Mouse (Mus musculus): ENCODE data around the gene Galnt16. TPM values are rescaled to one million over a fixed set of nuclear protein-coding genes. Genes with fewer than 3 reads are reported as not detected.

Galnt16 gene
- polyA plus RNA-seq, 1 experiment from 2014 or later = 0.20 TPM

GRCm38 (mm10) chr12:80533876-80534275, 15.8 kb downstream of the Galnt16 start:
- Histone ChIP-seq H3K36me3 (no peaks in the 10 kb centered on the region), H3K27ac (no peak overlapping the region), H3K27me3 (peaks cover 15% of the 10 kb centered on the region), H3K9ac (no peak overlapping the region), H3K4me3 (replicated peaks) (no peak overlapping the region), H3K4me2 (no peak overlapping the region), H3K9me3 (replicated peaks) (no peaks in the 10 kb centered on the region), H3K4me1 (replicated peaks) (peaks cover 11% of the 10 kb centered on the region)
- 50% methylated on average over 2 of the region's 2 CpGs for WGBS (ENCODE audit: insufficient replicate concordance)
- DNase-seq = no peak
- no peak for ATAC-seq (ENCODE audit: low read depth)

GRCm38 (mm10) chr12:80537313-80537712, 19.2 kb downstream of the Galnt16 start:
- H3K9ac ChIP-seq = no peak overlapping the region
- WGBS (ENCODE audit: insufficient replicate concordance) = 59% methylated on average over 2 of the region's 2 CpGs
- no peak overlapping the region for H3K4me3 ChIP-seq (replicated peaks)
- H3K27ac ChIP-seq = no peak overlapping the region
- H3K9me3 ChIP-seq (replicated peaks) = no peaks in the 10 kb centered on the region
- peaks cover 10% of the 10 kb centered on the region; the same call in 1 of the 2 replicates for H3K27me3 ChIP-seq
- H3K36me3 ChIP-seq = no peaks in the 10 kb centered on the region
- no peak overlapping the region for H3K4me2 ChIP-seq
- H3K4me1 ChIP-seq (replicated peaks) = no peaks in the 10 kb centered on the region
- no peak for DNase-seq
- ATAC-seq (ENCODE audit: low read depth) = no peak

GRCm38 (mm10) chr12:80538311-80538710, 20.2 kb downstream of the Galnt16 start:
- Histone ChIP-seq H3K4me3 (replicated peaks) (no peak overlapping the region), H3K27ac (no peak overlapping the region), H3K27me3 (peaks cover 10% of the 10 kb centered on the region; the same call in 1 of the 2 replicates), H3K4me1 (replicated peaks) (no peaks in the 10 kb centered on the region), H3K9me3 (replicated peaks) (no peaks in the 10 kb centered on the region), H3K36me3 (no peaks in the 10 kb centered on the region), H3K4me2 (no peak overlapping the region), H3K9ac (no peak overlapping the region)
- 57% methylated on average over 6 of the region's 6 CpGs for WGBS (ENCODE audit: insufficient replicate concordance)
- ATAC-seq (ENCODE audit: low read depth) (no peak), DNase-seq (no peak)

DNA sequence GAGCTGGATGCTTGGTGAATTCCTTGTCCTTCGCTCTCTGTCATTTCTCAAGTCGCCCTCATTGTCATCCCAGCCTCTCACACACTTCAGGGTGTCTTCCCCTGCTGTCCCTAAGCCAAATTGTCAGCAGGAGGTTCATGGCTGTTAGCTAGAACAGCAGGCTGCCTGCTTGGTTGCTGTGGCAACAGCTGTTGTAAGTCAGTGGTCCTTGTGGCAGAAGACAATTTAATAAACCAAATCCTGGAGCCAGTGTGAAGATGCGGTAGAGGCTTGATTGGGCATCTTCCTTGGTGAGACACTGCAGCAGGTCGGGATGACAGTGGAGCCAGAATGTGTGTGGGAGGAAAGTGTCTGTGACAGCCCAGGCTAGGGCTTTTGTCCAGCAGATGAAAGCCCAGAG, 27.2 kb downstream of the Galnt16 start:
- Histone ChIP-seq H3K4me3 (replicated peaks) (no peak overlapping the region), H3K4me2 (no peak overlapping the region), H3K9ac (no peak overlapping the region), H3K27ac (no peak overlapping the region), H3K4me1 (replicated peaks) (no peaks in the 10 kb centered on the region), H3K27me3 (peaks cover 20% of the 10 kb centered on the region), H3K36me3 (no peaks in the 10 kb centered on the region), H3K9me3 (replicated peaks) (no peaks in the 10 kb centered on the region)
- no peak for DNase-seq
- no peak for ATAC-seq (ENCODE audit: low read depth)
- 20% methylated on average over 4 of the region's 4 CpGs for WGBS (ENCODE audit: insufficient replicate concordance)

DNA sequence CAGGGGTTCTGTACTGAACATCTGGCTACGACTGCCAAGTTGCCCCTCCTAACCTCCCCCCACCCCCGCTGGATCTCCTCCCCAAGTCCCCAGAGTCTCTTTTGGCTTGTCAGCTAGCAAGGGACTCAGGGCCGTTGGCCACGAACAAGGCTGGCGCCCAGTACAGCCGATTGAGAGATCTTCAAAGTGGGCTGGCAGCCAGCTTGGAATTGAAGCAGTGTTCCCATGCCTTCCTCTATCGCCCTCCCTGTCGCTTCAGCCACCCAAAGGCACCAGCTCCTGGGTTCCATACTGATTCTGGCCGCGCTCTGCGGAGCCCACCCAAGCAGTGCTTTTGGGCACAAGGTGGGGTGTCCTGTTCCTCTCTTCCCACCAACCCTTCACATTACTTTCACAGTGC, 31.6 kb downstream of the Galnt16 start:
- no peak overlapping the region for H3K27ac ChIP-seq
- ATAC-seq (ENCODE audit: low read depth) (no peak), DNase-seq (no peak)
- no peaks in the 10 kb centered on the region for H3K9me3 ChIP-seq (replicated peaks)
- no peak overlapping the region for H3K4me2 ChIP-seq
- peaks cover 19% of the 10 kb centered on the region for H3K27me3 ChIP-seq
- no peak overlapping the region for H3K4me3 ChIP-seq (replicated peaks)
- H3K4me1 ChIP-seq (replicated peaks) = no peaks in the 10 kb centered on the region
- WGBS (ENCODE audit: insufficient replicate concordance) = 62% methylated on average over 11 of the region's 11 CpGs
- H3K36me3 ChIP-seq = no peaks in the 10 kb centered on the region
- H3K9ac ChIP-seq = no peak overlapping the region

DNA sequence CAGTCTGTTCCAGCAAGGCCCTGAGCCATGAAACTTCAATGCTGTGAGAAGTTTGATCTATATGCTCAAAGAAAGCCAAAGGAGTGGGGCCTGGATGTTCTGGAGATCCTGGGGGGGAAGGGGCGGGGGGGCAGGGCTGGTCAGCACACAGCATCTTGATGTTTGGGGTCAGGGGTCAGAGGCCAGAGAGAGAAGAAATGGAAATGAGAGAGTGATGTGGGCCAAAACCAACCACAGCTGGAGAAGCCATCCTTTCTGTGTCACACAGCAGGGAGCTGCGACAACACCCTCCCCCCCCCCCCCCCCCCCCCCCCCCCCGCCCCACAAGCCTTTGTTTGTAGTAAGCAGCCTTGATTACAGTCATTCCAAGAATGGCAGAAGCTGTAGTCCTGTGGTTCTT, 35.1 kb downstream of the Galnt16 start:
- no peak overlapping the region for H3K4me3 ChIP-seq (replicated peaks)
- ATAC-seq (ENCODE audit: low read depth) = no peak
- WGBS (ENCODE audit: insufficient replicate concordance) = 30% methylated on average over 2 of the region's 3 CpGs
- H3K36me3 ChIP-seq = no peaks in the 10 kb centered on the region
- no peak overlapping the region for H3K4me2 ChIP-seq
- peaks cover 6% of the 10 kb centered on the region; the same call in 1 of the 2 replicates for H3K27me3 ChIP-seq
- H3K9ac ChIP-seq = no peak overlapping the region
- no peak overlapping the region for H3K27ac ChIP-seq
- DNase-seq = no peak
- no peaks in the 10 kb centered on the region for H3K9me3 ChIP-seq (replicated peaks)
- H3K4me1 ChIP-seq (replicated peaks) = no peaks in the 10 kb centered on the region

GRCm38 (mm10) chr12:80554312-80554711, 36.2 kb downstream of the Galnt16 start:
- ATAC-seq (ENCODE audit: low read depth) = no peak
- Histone ChIP-seq H3K9me3 (replicated peaks) (no peaks in the 10 kb centered on the region), H3K4me1 (replicated peaks) (no peaks in the 10 kb centered on the region), H3K9ac (no peak overlapping the region), H3K4me2 (no peak overlapping the region), H3K36me3 (no peaks in the 10 kb centered on the region), H3K27ac (no peak overlapping the region), H3K27me3 (peaks cover 6% of the 10 kb centered on the region; the same call in 1 of the 2 replicates), H3K4me3 (replicated peaks) (no peak overlapping the region)
- 80% methylated on average over 6 of the region's 6 CpGs for WGBS (ENCODE audit: insufficient replicate concordance)
- no peak for DNase-seq

DNA sequence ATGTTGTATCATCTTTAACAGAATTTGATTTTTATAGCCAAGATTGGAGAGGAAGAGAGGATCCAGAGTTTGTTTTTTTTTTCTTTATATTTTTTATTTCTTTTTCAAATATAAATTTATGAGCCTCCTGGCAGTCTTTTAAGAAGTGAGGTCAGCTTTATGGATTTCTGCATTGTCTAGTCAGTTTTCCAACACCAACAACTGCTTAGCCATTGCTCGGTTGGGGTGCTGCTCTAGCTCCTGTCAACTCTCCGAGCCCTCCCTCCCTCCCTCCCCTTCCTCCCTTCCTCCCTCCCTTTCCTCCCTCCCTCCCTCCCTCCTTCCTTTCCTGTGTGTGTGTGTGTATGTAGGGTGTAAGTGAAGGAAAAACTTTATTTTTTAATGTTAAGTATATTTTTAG, 43.8 kb downstream of the Galnt16 start:
- WGBS (ENCODE audit: insufficient replicate concordance) = 8% methylated on average over 2 of the region's 2 CpGs
- H3K36me3 ChIP-seq = no peaks in the 10 kb centered on the region
- H3K27me3 ChIP-seq = peaks cover 9% of the 10 kb centered on the region; the same call in 1 of the 2 replicates
- no peaks in the 10 kb centered on the region for H3K9me3 ChIP-seq (replicated peaks)
- H3K9ac ChIP-seq = no peak overlapping the region
- no peak overlapping the region for H3K27ac ChIP-seq
- no peak overlapping the region for H3K4me2 ChIP-seq
- no peak overlapping the region for H3K4me3 ChIP-seq (replicated peaks)
- DNase-seq (no peak), ATAC-seq (ENCODE audit: low read depth) (no peak)
- no peaks in the 10 kb centered on the region for H3K4me1 ChIP-seq (replicated peaks)

GRCm38 (mm10) chr12:80562793-80563192, 44.7 kb downstream of the Galnt16 start:
- no peak for DNase-seq
- Histone ChIP-seq H3K36me3 (no peaks in the 10 kb centered on the region), H3K9ac (no peak overlapping the region), H3K4me1 (replicated peaks) (no peaks in the 10 kb centered on the region), H3K9me3 (replicated peaks) (no peaks in the 10 kb centered on the region), H3K4me3 (replicated peaks) (no peak overlapping the region), H3K27ac (no peak overlapping the region), H3K4me2 (no peak overlapping the region), H3K27me3 (peaks cover 9% of the 10 kb centered on the region; the same call in 1 of the 2 replicates)
- WGBS (ENCODE audit: insufficient replicate concordance) = 41% methylated on average over 5 of the region's 5 CpGs
- no peak for ATAC-seq (ENCODE audit: low read depth)

GRCm38 (mm10) chr12:80564990-80565389, 46.9 kb downstream of the Galnt16 start:
- H3K9me3 ChIP-seq (replicated peaks) = no peaks in the 10 kb centered on the region
- H3K36me3 ChIP-seq = no peaks in the 10 kb centered on the region
- no peak overlapping the region for H3K27ac ChIP-seq
- DNase-seq (no peak), ATAC-seq (ENCODE audit: low read depth) (no peak)
- no peak overlapping the region for H3K4me3 ChIP-seq (replicated peaks)
- 62% methylated on average over 6 of the region's 6 CpGs for WGBS (ENCODE audit: insufficient replicate concordance)
- H3K4me1 ChIP-seq (replicated peaks) = no peaks in the 10 kb centered on the region
- 0 out of 2 replicates have a peak, but pooled peaks cover 11% of the 10 kb centered on the region for H3K27me3 ChIP-seq
- H3K4me2 ChIP-seq = no peak overlapping the region
- H3K9ac ChIP-seq = no peak overlapping the region

GRCm38 (mm10) chr12:80565793-80566192, 47.7 kb downstream of the Galnt16 start:
- Histone ChIP-seq H3K27ac (no peak overlapping the region), H3K9ac (no peak overlapping the region), H3K9me3 (replicated peaks) (no peaks in the 10 kb centered on the region), H3K27me3 (0 out of 2 replicates have a peak, but pooled peaks cover 7% of the 10 kb centered on the region), H3K4me2 (no peak overlapping the region), H3K36me3 (no peaks in the 10 kb centered on the region), H3K4me3 (replicated peaks) (no peak overlapping the region), H3K4me1 (replicated peaks) (no peaks in the 10 kb centered on the region)
- no peak for ATAC-seq (ENCODE audit: low read depth)
- WGBS (ENCODE audit: insufficient replicate concordance) = 49% methylated on average over 2 of the region's 2 CpGs
- DNase-seq = no peak

DNA sequence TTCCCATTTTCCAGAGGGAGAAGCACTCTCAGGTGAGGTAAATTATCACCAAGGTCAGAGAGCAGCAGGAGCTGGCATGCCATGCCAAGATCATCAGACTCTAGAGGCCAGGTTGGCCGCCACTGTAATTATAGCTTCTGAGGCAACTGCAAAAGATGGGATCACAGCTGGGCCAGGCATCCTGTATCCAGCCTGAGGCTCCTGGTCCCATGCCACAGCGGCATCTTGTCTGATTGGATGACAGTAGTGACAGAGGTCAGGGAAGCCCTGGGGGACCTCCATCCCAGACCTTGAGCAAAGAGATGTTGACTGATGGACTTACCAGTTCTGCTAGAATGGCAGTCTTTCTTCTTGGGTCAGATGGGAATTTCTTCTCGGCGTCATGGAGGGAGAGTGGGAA, 48.4 kb downstream of the Galnt16 start:
- Histone ChIP-seq H3K27me3 (0 out of 2 replicates have a peak, but pooled peaks cover 7% of the 10 kb centered on the region), H3K36me3 (no peaks in the 10 kb centered on the region), H3K9ac (no peak overlapping the region), H3K9me3 (replicated peaks) (no peaks in the 10 kb centered on the region), H3K4me2 (no peak overlapping the region), H3K4me3 (replicated peaks) (no peak overlapping the region), H3K27ac (no peak overlapping the region), H3K4me1 (replicated peaks) (no peaks in the 10 kb centered on the region)
- no peak for ATAC-seq (ENCODE audit: low read depth)
- WGBS (ENCODE audit: insufficient replicate concordance) = 50% methylated on average over 4 of the region's 4 CpGs
- no peak for DNase-seq
